Mouse (Mus musculus) left cerebral cortex, adult 8-10 months (tissue): ENCODE results near the gene Phf14. TPM values are rescaled to one million over a fixed set of nuclear protein-coding genes. Genes with fewer than 3 reads are reported as not detected.
"Not testable (repeated sequence)": the region's sequence is repeated elsewhere in the genome, so short reads cannot be mapped to it uniquely, and the experiment has no call there.

Experiments
- DNase-seq, 2 experiments: peaks; one replicate each; pipeline ENCODE4 v3.0.0; 2022; ENCODE audit warnings: low spot score in 2 of 2
- total RNA-seq, 4 experiments: library from RNA; stranded (reverse); gene quantifications; 2 replicates each; pipeline ENCODE4 v1.2.4; 2022

Phf14 gene
- total RNA-seq, 4 experiments from 2014 or later, result 80.7 to 85.3 (median 83.1) TPM

DNA sequence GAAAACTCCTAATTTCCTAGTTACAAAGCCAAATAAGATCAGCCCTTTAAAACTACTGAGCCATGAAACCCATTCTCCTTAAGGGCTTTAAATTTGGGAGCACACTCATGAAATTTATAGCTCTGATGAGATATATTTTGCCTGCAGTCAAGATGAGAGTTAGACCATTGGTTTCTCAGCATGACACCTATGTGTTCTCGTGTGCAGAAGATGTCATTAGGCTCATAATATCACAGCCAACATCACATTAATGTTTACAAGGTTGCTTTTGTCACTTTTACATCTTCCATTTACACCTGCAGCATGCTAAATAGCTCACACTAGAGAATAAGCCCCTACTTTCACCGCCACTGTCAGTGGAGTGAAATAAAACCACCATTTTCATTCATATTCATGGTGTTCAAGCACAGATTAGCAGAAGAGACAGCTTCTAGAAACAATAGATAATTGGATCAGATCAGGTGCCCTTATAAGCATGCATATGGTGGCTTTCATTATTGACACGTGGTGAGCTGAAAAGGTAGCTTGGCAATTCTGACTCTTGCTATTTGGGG is 181.9 kb downstream of the Phf14 start:
- DNase-seq, result no peak

DNA sequence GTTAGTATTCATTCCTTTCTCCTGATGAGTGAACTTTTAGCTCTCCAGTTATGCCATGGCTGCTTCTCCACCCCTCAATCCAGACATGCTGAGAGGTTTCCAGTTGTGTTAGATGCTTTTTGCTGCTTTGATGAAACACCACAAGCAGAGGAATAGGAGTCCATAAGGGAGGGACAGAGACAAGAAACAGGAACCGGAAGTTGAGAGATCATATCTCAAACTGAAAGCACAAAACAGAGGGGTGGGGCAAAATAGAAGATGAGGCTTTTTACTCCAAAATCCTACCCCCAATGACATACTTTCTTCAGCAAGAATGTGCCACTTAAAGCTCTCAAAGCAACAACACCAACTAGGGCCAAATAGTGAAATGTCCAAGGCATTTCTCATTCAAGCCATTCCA is 188.1 kb downstream of the Phf14 start:
- no peak for DNase-seq

DNA sequence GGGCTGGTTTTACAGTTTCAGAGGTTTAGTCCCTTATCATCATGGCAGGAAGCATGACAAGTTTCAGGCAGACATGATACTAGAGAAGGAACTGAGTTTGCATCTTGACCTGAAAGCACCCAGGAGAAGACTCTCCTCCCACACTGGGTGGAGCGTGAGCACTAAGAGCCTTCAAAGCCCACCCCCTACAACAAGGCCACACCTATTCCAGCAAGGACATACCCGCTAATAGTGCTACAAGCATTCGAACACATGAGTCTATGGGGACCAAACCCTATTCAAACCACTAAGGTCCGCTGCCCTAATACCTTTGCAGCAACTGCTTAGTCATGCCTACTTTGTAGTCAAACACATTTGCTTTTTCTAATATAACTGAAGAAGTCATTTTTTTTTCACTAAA is 189.5 kb downstream of the Phf14 start:
- DNase-seq, result no peak

DNA sequence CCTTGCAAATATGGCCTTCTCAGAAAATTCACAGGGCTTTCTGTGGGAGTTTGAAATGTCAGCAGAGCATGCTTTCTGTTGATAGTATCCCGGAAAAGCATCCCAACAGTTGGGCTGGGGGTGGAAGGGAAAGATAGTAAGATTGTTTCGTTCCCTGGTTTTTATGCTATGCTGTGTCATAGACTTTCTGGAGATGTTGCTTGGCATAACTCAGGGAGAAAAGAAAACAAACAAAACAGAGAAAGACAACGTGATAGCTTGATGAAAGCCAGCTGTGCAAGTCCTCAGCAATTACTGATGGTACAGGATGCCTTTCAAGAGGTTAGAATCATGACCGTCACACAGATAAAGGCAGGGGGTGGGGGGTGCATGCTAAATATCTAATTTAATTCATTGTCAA is 197.5 kb downstream of the Phf14 start:
- peak in 1 of 2 experiments; percentile 42 for DNase-seq

DNA sequence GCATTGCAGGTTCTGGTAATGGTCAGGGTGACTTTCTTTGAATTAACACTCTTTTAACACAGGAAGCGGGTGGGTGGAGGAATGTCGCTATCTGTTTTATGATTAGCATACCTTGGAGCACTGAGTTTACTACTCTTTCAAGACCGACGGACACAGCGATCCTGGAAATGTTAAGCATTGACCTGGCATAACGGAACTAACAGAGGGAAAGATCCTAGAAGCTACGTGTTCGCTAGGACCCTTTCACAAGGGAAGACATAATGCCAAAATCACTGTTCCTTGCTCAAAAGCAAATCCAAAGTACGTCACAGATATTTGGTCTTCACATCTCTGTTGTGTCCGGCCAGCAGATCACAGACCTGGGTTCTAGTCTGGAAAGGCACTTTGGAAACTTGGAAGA is 199.7 kb downstream of the Phf14 start:
- no peak for DNase-seq

DNA sequence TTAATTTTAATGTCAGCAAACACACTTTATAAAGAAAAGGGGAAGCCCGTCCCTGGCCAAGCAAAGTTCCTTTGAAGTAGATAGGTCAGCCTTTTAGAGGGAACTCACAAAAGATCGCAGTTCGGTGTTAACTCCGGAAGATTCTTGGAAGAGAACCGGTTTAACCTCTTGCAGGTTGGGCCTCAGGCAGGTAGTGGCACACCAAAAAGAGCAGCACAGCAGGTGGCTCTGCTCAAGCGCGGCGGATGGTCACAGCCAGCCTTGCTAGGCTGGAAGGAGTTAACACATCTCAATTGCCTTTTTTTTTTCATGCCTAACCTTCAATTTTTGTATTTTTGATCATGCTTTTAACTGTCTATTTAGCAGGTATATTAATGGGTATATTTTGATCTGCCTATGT is 200.2 kb downstream of the Phf14 start:
- DNase-seq, result no peak

DNA sequence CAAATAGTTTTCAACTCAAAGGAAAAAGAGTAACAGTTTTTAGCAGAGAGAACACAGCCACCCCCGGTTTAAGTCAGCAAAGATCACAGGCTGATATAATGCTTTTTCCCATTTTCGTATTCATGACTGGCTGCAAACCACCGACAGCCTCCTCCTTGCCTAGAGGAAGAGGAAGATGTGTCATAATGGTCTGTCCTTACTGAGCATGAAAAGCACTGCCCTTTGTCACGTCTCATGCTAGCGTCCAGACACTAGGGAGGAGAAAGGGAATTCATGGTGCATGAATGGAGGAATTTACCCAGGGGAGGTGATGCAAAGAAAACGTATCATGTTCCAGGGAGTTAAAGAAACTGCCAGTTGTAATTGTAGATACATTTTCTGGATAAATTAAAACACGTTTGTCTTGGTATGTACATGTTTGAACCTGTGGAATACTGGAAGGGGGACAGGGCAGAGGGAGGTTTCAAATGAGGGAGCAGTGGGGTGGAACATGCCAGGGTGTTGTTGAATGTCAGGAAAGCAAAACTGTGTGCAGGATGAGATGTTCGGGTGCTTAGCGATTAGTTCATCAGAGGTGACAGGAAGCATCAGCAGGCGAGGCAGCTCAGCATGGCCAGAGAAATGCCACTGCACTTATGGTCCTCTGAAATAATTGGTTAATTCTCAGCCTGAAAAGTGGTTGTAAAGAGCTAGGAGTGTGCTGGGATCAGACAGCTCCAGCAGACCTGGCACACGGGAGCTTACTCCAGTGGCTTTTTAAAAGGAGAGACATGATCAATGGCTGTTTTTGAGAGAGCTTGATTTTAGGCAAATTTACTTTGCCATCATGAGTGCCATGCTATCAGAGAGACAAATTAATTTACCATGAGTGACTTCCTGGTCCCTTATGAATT is 209.6 kb downstream of the Phf14 start:
- DNase-seq, result no peak

DNA sequence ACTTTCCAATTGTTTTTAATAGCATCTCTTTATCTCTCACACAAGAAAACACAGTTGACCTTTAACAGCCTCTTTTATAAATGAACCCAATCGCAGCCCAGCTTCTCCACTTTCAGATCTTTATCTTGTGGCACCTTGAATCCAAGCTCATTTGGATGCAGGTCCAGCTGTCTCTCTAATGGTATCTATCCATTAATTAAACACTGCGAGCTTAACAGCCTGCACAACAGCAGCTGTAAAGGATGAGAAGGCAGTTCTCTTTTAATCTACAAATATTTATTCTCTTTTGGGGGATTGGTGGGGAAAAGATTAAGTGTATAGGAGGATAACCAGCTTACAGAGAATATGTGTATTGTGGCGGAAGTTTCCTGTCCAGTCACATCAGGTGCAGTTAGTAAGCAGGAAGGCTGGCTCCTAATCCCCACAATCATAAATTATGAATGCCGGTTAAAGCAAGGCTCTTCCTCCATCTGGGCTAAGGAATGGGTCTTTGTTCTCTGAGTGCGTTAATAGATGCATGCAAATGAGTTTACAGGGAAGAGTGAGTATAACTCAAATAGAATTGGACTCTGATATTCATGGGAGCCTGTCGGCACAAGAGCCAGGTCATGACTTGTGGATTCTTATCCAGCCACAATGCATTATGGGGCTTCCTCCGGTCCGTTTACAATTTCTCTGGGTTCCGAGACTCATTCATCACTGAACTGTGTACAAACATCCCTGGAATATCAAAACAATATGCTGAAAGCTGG is 210.4 kb downstream of the Phf14 start:
- DNase-seq, result no peak

DNA sequence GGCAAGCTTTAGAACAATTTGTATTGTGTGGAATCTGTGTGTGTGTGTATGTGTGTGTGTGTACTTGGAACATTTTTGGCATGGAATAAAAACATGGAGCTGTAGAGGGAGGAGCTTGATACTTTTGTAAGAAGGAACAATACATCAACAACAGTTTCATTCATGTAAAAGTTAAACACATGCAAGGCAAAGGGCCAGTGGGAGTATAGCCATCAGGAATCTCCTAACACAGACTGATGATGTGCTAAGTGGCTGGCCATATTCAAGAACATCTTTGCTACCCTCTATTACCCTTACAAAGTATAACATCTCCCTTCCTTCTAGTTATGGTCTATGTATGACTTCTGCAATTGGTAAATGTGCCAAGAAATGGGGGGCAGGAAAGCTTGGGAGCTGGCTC is 215.2 kb downstream of the Phf14 start:
- DNase-seq, result no peak

DNA sequence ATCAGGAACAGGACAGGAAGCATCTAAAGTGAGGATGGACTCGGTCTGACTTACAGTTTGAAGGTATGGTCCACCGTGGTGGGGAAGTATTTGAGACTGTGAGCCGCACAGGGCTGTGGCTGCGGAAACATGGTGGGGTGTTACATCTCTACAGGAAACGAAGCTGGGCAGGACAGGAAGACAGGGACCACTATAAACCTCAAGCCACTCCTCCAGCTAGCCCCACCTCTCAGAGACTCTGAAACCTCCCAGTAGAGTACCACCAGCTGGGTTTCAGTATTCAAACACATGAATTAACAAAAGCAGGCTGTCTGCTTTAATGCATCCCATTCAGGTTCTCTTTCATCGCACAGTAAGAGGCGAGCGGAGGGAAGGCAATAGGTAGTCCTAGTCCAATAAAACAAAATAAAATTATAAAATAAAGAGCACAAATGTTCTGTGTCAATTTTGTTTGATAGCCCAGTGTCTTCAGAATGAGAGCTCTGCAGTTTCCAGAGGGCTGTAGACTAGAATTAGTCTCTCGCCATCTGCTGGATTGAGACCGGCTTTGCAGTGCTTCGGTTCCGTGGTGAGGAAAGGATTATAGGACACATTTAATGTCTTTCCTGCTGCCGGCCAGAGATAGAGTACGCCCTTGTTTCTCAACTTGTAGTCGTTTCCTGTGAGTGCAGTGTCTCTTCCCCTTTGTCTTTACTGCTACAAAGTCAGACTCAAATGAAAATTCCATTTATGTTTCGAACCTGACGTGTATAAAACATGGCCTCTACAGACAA is 217.6 kb downstream of the Phf14 start:
- peak in 1 of 2 experiments; percentile 29 for DNase-seq

DNA sequence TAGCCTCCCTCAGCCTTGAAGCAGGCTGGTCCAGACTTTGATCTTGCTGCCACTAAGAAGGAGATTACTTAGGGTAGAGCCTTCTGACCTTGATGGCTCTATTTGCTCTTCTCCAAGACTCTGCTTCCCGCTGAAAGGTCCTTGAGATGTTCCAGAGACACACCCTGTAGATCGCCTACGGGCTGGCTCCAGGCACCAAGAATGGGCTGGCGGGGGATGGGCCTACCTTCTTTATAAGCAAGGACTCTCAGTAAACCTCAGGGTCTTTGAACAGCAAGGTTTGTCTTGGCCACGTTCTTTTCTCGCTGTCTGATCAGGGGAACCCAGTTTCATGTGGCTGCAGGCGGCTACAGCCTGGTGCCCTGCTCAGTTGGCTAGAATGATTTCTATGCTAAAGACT is 219.0 kb downstream of the Phf14 start:
- DNase-seq, result not testable (repeated sequence)

DNA sequence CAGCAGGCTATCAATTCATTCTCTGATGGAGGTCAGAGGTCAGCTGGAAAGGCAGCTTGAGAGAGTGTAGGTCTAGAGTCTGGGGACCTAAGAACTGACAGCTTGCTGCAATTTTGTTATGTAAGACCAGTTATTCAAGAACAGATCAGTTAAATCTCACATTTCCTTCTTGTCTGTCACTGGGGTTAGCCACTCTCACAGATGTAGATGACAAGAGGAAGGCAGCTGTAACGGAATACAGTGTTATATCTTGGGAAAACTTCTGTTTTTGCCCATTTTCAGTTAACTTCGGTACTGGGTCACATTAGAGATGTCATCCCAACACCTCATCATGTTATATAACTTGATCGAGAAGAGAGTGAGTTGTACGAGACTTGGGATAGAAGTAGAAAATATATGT is 219.7 kb downstream of the Phf14 start:
- no peak for DNase-seq

Other genes starting within 250 kb of the Phf14 start
- 100 to 1,000 TPM; 686 to 728 (median 688) TPM for gene Ndufa4, start 312 bp upstream of the Phf14 start, total RNA-seq